Mouse (Mus musculus): ENCODE results near the gene Tns3.
A peak's percentile ranks its signal among the peaks of the same experiment; 100 is the strongest.

Gene Tns3

GRCm38 (mm10) chr11:8530506-8530905 lies 133.8 kb downstream of the Tns3 start:
- DNase-seq (ENCODE audit: low spot score in 2 of 2), result no peak

- no peak for DNase-seq (ENCODE audit: low spot score in 2 of 2)
These were observed 134.3 kb downstream of the Tns3 start for GRCm38 (mm10) chr11:8530036-8530435.

- no peak for DNase-seq (ENCODE audit: low spot score in 2 of 2)
These were observed 138.7 kb downstream of the Tns3 start for GRCm38 (mm10) chr11:8525463-8526145.

- DNase-seq (ENCODE audit: low spot score in 2 of 2), result peak; percentile 29 to 81
These were observed 140.8 kb downstream of the Tns3 start for GRCm38 (mm10) chr11:8523344-8524126.

- no peak for DNase-seq (ENCODE audit: low spot score in 2 of 2)
These were observed 150.7 kb downstream of the Tns3 start for GRCm38 (mm10) chr11:8513359-8514253.

- DNase-seq (ENCODE audit: low spot score in 2 of 2), result no peak
These were observed 154.0 kb downstream of the Tns3 start for GRCm38 (mm10) chr11:8510294-8510693.

- DNase-seq (ENCODE audit: low spot score in 2 of 2), result no peak
These were observed 154.7 kb downstream of the Tns3 start for GRCm38 (mm10) chr11:8509614-8510013.

- DNase-seq (ENCODE audit: low spot score in 2 of 2), result no peak
These were observed 160.6 kb downstream of the Tns3 start for GRCm38 (mm10) chr11:8503735-8504134.

- no peak for DNase-seq (ENCODE audit: low spot score in 2 of 2)
These were observed 163.5 kb downstream of the Tns3 start for GRCm38 (mm10) chr11:8500855-8501254.

- DNase-seq (ENCODE audit: low spot score in 2 of 2), result no peak
These were observed 167.2 kb downstream of the Tns3 start for GRCm38 (mm10) chr11:8497136-8497535.

GRCm38 (mm10) chr11:8496686-8497085 lies 167.6 kb downstream of the Tns3 start:
- no peak for DNase-seq (ENCODE audit: low spot score in 2 of 2)

- no peak for DNase-seq (ENCODE audit: low spot score in 2 of 2)
These were observed 168.5 kb downstream of the Tns3 start for GRCm38 (mm10) chr11:8495801-8496200.

GRCm38 (mm10) chr11:8495036-8495435 lies 169.3 kb downstream of the Tns3 start:
- DNase-seq (ENCODE audit: low spot score in 2 of 2), result no peak

GRCm38 (mm10) chr11:8493931-8494490 lies 170.3 kb downstream of the Tns3 start:
- no peak for DNase-seq (ENCODE audit: low spot score in 2 of 2)

GRCm38 (mm10) chr11:8492332-8492731 lies 172.0 kb downstream of the Tns3 start:
- no peak for DNase-seq (ENCODE audit: low spot score in 2 of 2)

GRCm38 (mm10) chr11:8488248-8488647 lies 176.1 kb downstream of the Tns3 start:
- no peak for DNase-seq (ENCODE audit: low spot score in 2 of 2)

- no peak for DNase-seq (ENCODE audit: low spot score in 2 of 2)
These were observed 177.8 kb downstream of the Tns3 start for GRCm38 (mm10) chr11:8486552-8486951.

- no peak for DNase-seq (ENCODE audit: low spot score in 2 of 2)
These were observed 179.8 kb downstream of the Tns3 start for GRCm38 (mm10) chr11:8484538-8484937.

GRCm38 (mm10) chr11:8482721-8483120 lies 181.6 kb downstream of the Tns3 start:
- no peak for DNase-seq (ENCODE audit: low spot score in 2 of 2)

- DNase-seq (ENCODE audit: low spot score in 2 of 2), result no peak
These were observed 182.4 kb downstream of the Tns3 start for GRCm38 (mm10) chr11:8481962-8482361.

GRCm38 (mm10) chr11:8481529-8481928 lies 182.8 kb downstream of the Tns3 start:
- DNase-seq (ENCODE audit: low spot score in 2 of 2), result no peak

GRCm38 (mm10) chr11:8479858-8480257 lies 184.5 kb downstream of the Tns3 start:
- DNase-seq (ENCODE audit: low spot score in 2 of 2), result no peak
